ENCODE assay signal across 9 mouse cellular contexts in genomic region chr16:85139178-85139604, GRCm38 (mm10). TPM values are rescaled to one million over a fixed set of nuclear protein-coding genes. Genes with fewer than 3 reads are reported as not detected.
A peak's percentile ranks its signal among the peaks of the same experiment; 100 is the strongest.
DNase-seq lines count a peak whose midpoint lies in the region; ATAC-seq and TF ChIP-seq lines count a peak whose summit lies in the region.
"Had no signal": no experiment of that assay in that cellular context is flagged by ENCODE, and none has a peak within 500 bp of the region (broad histone marks: within the 10 kb centered on the region; RNA-seq: fewer than 3 reads in every experiment).

No protein-coding gene starts in this region.

- H3K36me3 ChIP-seq in kidney, embryonic 14.5 days (ENCODE audit: control insufficient read depth, insufficient read depth, low read length): no peaks in the 10 kb centered on the region
- H3K36me3 ChIP-seq in hindbrain, postnatal 0 days (ENCODE audit: insufficient read depth, low read length): no peaks in the 10 kb centered on the region

- TF ChIP-seq POLR2A in embryonic fibroblast, embryonic 13.5 days (IDR thresholded peaks at IDR 0.05; ENCODE audit: low read depth, low read length): no peak

- no peak overlapping the region for H3K27ac ChIP-seq in kidney, embryonic 14.5 days (ENCODE audit: low read depth, low read length)
- H3K27ac ChIP-seq in embryonic fibroblast, embryonic 13.5 days (ENCODE audit: insufficient read depth, low read length): peak overlapping the region; percentile 17; the same call in 1 of the 2 replicates
- H3K27ac ChIP-seq in hindbrain, postnatal 0 days: no peak overlapping the region

- H3K9me3 ChIP-seq in kidney, embryonic 14.5 days (ENCODE audit: control insufficient read depth, low read length): no peaks in the 10 kb centered on the region
- no peaks in the 10 kb centered on the region for H3K9me3 ChIP-seq in hindbrain, postnatal 0 days (ENCODE audit: low read length)

- H3K9ac ChIP-seq in kidney, embryonic 14.5 days (ENCODE audit: low read depth, low read length): no peak overlapping the region
- no peak overlapping the region for H3K9ac ChIP-seq in hindbrain, postnatal 0 days (replicated peaks; ENCODE audit: low read length)

- no peak for DNase-seq in kidney, adult 18-20 months
- no peak for DNase-seq in hindbrain, postnatal 0 days (ENCODE audit: low spot score)
- DNase-seq in urinary bladder, postnatal 4 days (ENCODE audit: low spot score in 2 of 2): no peak
- no peak for DNase-seq in gastrocnemius, adult 18-20 months (ENCODE audit: low spot score)
- no peak for DNase-seq in kidney, adult 8-10 months
- DNase-seq: cerebellum, adult 9-10 months had no signal

- whole genome bisulfite sequencing in kidney, embryonic 14.5 days: 60% methylated on average over 9 of the region's 9 CpGs
- 32% methylated on average over 9 of the region's 9 CpGs for WGBS in hindbrain, postnatal 0 days

- no peaks in the 10 kb centered on the region for H3K27me3 ChIP-seq in kidney, embryonic 14.5 days (ENCODE audit: control insufficient read depth, insufficient read depth, low read length)
- H3K27me3 ChIP-seq in hindbrain, postnatal 0 days (ENCODE audit: insufficient read depth, low read length): no peaks in the 10 kb centered on the region

- no peak overlapping the region for H3K4me2 ChIP-seq in kidney, embryonic 14.5 days (replicated peaks; ENCODE audit: low read depth, low read length)
- H3K4me2 ChIP-seq in hindbrain, postnatal 0 days (ENCODE audit: low read depth, low read length): no peak overlapping the region

- no peak for TF ChIP-seq CTCF in embryonic fibroblast, embryonic 13.5 days (IDR thresholded peaks at IDR 0.05; ENCODE audit: borderline replicate concordance, insufficient read depth, low read length)
- TF ChIP-seq CTCF in hindbrain, postnatal 0 days (IDR thresholded peaks at IDR 0.05; ENCODE audit: low read depth): no peak

- 0 out of 2 replicates have a peak, but pooled peaks have one; percentile 26 for ATAC-seq in kidney, embryonic 14.5 days (ENCODE audit: low FRiP score, low TSS enrichment)
- ATAC-seq in hindbrain, postnatal 0 days: peak; percentile 51; the same call in 1 of the 2 replicates
- 0 out of 2 replicates have a peak, but pooled peaks have one; percentile 35 for ATAC-seq in monocyte, adult 5-6 weeks (replicated peaks; ENCODE audit: insufficient number of reproducible peaks, low FRiP score, low TSS enrichment, poor library complexity, severe bottlenecking)

- H3K4me1 ChIP-seq in kidney, embryonic 14.5 days (ENCODE audit: control insufficient read depth, insufficient read depth, low read length): peaks cover 11% of the 10 kb centered on the region
- H3K4me1 ChIP-seq in embryonic fibroblast, embryonic 13.5 days (ENCODE audit: control insufficient read depth, insufficient read depth, low read length): peaks cover 24% of the 10 kb centered on the region
- H3K4me1 ChIP-seq in hindbrain, postnatal 0 days (ENCODE audit: insufficient read depth, low read length): 0 out of 2 replicates have a peak, but pooled peaks cover 13% of the 10 kb centered on the region

- no peak overlapping the region for H3K4me3 ChIP-seq in kidney, embryonic 14.5 days (ENCODE audit: low read length)
- no peak overlapping the region for H3K4me3 ChIP-seq in embryonic fibroblast, embryonic 13.5 days (ENCODE audit: insufficient read depth, low read length)
- no peak overlapping the region for H3K4me3 ChIP-seq in hindbrain, postnatal 0 days (ENCODE audit: low read length)

RNA-seq across cellular contexts. Expression of gene App, which starts 34.4 kb away (rescaled TPM):
- 166 and 225 TPM in 2 replicates for polyA plus RNA-seq in kidney, embryonic 14.5 days (2014; fragmentation: Nextera tagmentation; extraction: Ambion mirVana)
- 740 and 800 TPM in 2 replicates for polyA plus RNA-seq in embryonic fibroblast, embryonic 13.5 days (2011; ENCODE audit: insufficient read length, low read depth, missing spikeins)
- total RNA-seq in hindbrain, postnatal 0 days (2014; rRNA removed): 526 and 585 TPM in 2 replicates
- 487 and 498 TPM in 2 replicates for polyA plus RNA-seq in hindbrain, postnatal 0 days (2015; fragmentation: Nextera tagmentation; extraction: Ambion mirVana)
- total RNA-seq in monocyte, adult 5-6 weeks (2017): 66.5 to 96.2 TPM (median 88.0 TPM) in 3 replicates
- total RNA-seq in gastrocnemius, adult 18-20 months (2021): 10 to 100 TPM; 68.7 to 96.8 TPM
